Mouse (Mus musculus): Measurements from ENCODE around the gene Zfp385a. TPM values are rescaled to one million over a fixed set of nuclear protein-coding genes. Genes with fewer than 3 reads are reported as not detected.
A peak's percentile ranks its signal among the peaks of the same experiment; 100 is the strongest.

Gene Zfp385a
- total and polyA plus RNA-seq, 2 experiments from 2014 or later, result 5.5 to 7.9 TPM

- Histone ChIP-seq H3K9ac (replicated peaks; ENCODE audit: low read depth, low read length) (no peak overlapping the region), H3K36me3 (replicated peaks; ENCODE audit: control insufficient read depth, insufficient read depth, low read length) (peaks cover under 1% of the 10 kb centered on the region), H3K4me3 (ENCODE audit: low read depth, low read length) (no peak overlapping the region), H3K9me3 (replicated peaks; ENCODE audit: control insufficient read depth, low read length) (no peaks in the 10 kb centered on the region), H3K4me1 (ENCODE audit: control insufficient read depth, insufficient read depth) (peaks cover 65% of the 10 kb centered on the region), H3K27ac (ENCODE audit: low read depth) (peak overlapping the region; percentile 68), H3K27me3 (ENCODE audit: control insufficient read depth, insufficient read depth, low read length) (no peaks in the 10 kb centered on the region), H3K4me2 (ENCODE audit: low read depth, low read length) (no peak overlapping the region)
- 51% methylated on average over 6 of the region's 7 CpGs for WGBS
- TF ChIP-seq CTCF (IDR thresholded peaks at IDR 0.05; ENCODE audit: low read depth), result no peak
- no peak for DNase-seq (ENCODE audit: low spot score)
- no peak for ATAC-seq (ENCODE audit: insufficient read depth, low read depth)
Measured at GRCm38 (mm10) chr15:103362333-103362732, 22.4 kb upstream of the Zfp385a start.

- 29% methylated on average over 1 of the region's 1 CpGs for WGBS
- Histone ChIP-seq H3K9ac (replicated peaks; ENCODE audit: low read depth, low read length) (no peak overlapping the region), H3K9me3 (replicated peaks; ENCODE audit: control insufficient read depth, low read length) (no peaks in the 10 kb centered on the region), H3K4me2 (ENCODE audit: low read depth, low read length) (no peak overlapping the region), H3K36me3 (replicated peaks; ENCODE audit: control insufficient read depth, insufficient read depth, low read length) (peaks cover 11% of the 10 kb centered on the region), H3K4me1 (ENCODE audit: control insufficient read depth, insufficient read depth) (peaks cover 61% of the 10 kb centered on the region), H3K27ac (ENCODE audit: low read depth) (peak overlapping the region; percentile 63), H3K27me3 (ENCODE audit: control insufficient read depth, insufficient read depth, low read length) (no peaks in the 10 kb centered on the region), H3K4me3 (ENCODE audit: low read depth, low read length) (no peak overlapping the region)
- DNase-seq (ENCODE audit: low spot score), result no peak
- TF ChIP-seq CTCF (IDR thresholded peaks at IDR 0.05; ENCODE audit: low read depth), result no peak
- no peak for TF ChIP-seq EP300 (IDR thresholded peaks at IDR 0.05; ENCODE audit: low read depth)
- ATAC-seq (ENCODE audit: insufficient read depth, low read depth), result no peak
Measured at GRCm38 (mm10) chr15:103361269-103361668, 21.4 kb upstream of the Zfp385a start.

GRCm38 (mm10) chr15:103359869-103360602 lies 20.1 kb upstream of the Zfp385a start:
- 67% methylated on average over 5 of the region's 5 CpGs for WGBS
- Histone ChIP-seq H3K36me3 (replicated peaks; ENCODE audit: control insufficient read depth, insufficient read depth, low read length) (peaks cover 24% of the 10 kb centered on the region), H3K4me2 (ENCODE audit: low read depth, low read length) (no peak overlapping the region), H3K4me3 (ENCODE audit: low read depth, low read length) (no peak overlapping the region), H3K9me3 (replicated peaks; ENCODE audit: control insufficient read depth, low read length) (no peaks in the 10 kb centered on the region), H3K27me3 (ENCODE audit: control insufficient read depth, insufficient read depth, low read length) (no peaks in the 10 kb centered on the region), H3K27ac (ENCODE audit: low read depth) (peak overlapping the region; percentile 84), H3K4me1 (ENCODE audit: control insufficient read depth, insufficient read depth) (peaks cover 69% of the 10 kb centered on the region), H3K9ac (replicated peaks; ENCODE audit: low read depth, low read length) (peak overlapping the region; percentile 8; the same call in 1 of the 2 replicates)
- TF ChIP-seq CTCF (IDR thresholded peaks at IDR 0.05; ENCODE audit: low read depth), result no peak
- no peak for TF ChIP-seq EP300 (IDR thresholded peaks at IDR 0.05; ENCODE audit: low read depth)
- no peak for ATAC-seq (ENCODE audit: insufficient read depth, low read depth)
- no peak for DNase-seq (ENCODE audit: low spot score)

- Histone ChIP-seq H3K4me2 (ENCODE audit: low read depth, low read length) (peak overlapping the region; percentile 25; the same call in 1 of the 2 replicates), H3K36me3 (replicated peaks; ENCODE audit: control insufficient read depth, insufficient read depth, low read length) (peaks cover 32% of the 10 kb centered on the region), H3K27me3 (ENCODE audit: control insufficient read depth, insufficient read depth, low read length) (no peaks in the 10 kb centered on the region), H3K4me3 (ENCODE audit: low read depth, low read length) (no peak overlapping the region), H3K4me1 (ENCODE audit: control insufficient read depth, insufficient read depth) (peaks cover 66% of the 10 kb centered on the region), H3K9ac (replicated peaks; ENCODE audit: low read depth, low read length) (no peak overlapping the region), H3K27ac (ENCODE audit: low read depth) (peak overlapping the region; percentile 84), H3K9me3 (replicated peaks; ENCODE audit: control insufficient read depth, low read length) (no peaks in the 10 kb centered on the region)
- TF ChIP-seq CTCF (IDR thresholded peaks at IDR 0.05; ENCODE audit: low read depth) (no peak), EP300 (IDR thresholded peaks at IDR 0.05; ENCODE audit: low read depth) (0 out of 2 replicates have a peak, but pooled peaks have one; percentile 42)
- WGBS, result 5% methylated on average over 1 of the region's 1 CpGs
- ATAC-seq (ENCODE audit: insufficient read depth, low read depth) (peak; percentile 37), DNase-seq (ENCODE audit: low spot score) (peak; percentile 59)
Measured at GRCm38 (mm10) chr15:103359122-103359510, 19.2 kb upstream of the Zfp385a start.

- peak; percentile 63 for ATAC-seq (ENCODE audit: insufficient read depth, low read depth)
- WGBS, result 21% methylated on average over 4 of the region's 4 CpGs
- Histone ChIP-seq H3K9me3 (replicated peaks; ENCODE audit: control insufficient read depth, low read length) (no peaks in the 10 kb centered on the region), H3K27ac (ENCODE audit: low read depth) (peak overlapping the region; percentile 84), H3K4me1 (ENCODE audit: control insufficient read depth, insufficient read depth) (peaks cover 61% of the 10 kb centered on the region), H3K27me3 (ENCODE audit: control insufficient read depth, insufficient read depth, low read length) (no peaks in the 10 kb centered on the region), H3K4me3 (ENCODE audit: low read depth, low read length) (no peak overlapping the region), H3K9ac (replicated peaks; ENCODE audit: low read depth, low read length) (no peak overlapping the region), H3K36me3 (replicated peaks; ENCODE audit: control insufficient read depth, insufficient read depth, low read length) (peaks cover 38% of the 10 kb centered on the region), H3K4me2 (ENCODE audit: low read depth, low read length) (0 out of 2 replicates have a peak overlapping the region, but pooled peaks have one; percentile 5)
- peak; percentile 44 for DNase-seq (ENCODE audit: low spot score)
- TF ChIP-seq EP300 (IDR thresholded peaks at IDR 0.05; ENCODE audit: low read depth), result peak; percentile 53; the same call in 1 of the 2 replicates
- TF ChIP-seq CTCF (IDR thresholded peaks at IDR 0.05; ENCODE audit: low read depth), result 0 out of 2 replicates have a peak, but pooled peaks have one; percentile 3
Measured at GRCm38 (mm10) chr15:103358278-103359121, 18.6 kb upstream of the Zfp385a start.

All from heart, postnatal 0 days (tissue).